Mouse (Mus musculus): ENCODE results near the gene Mfsd10.

Gene Mfsd10

DNA sequence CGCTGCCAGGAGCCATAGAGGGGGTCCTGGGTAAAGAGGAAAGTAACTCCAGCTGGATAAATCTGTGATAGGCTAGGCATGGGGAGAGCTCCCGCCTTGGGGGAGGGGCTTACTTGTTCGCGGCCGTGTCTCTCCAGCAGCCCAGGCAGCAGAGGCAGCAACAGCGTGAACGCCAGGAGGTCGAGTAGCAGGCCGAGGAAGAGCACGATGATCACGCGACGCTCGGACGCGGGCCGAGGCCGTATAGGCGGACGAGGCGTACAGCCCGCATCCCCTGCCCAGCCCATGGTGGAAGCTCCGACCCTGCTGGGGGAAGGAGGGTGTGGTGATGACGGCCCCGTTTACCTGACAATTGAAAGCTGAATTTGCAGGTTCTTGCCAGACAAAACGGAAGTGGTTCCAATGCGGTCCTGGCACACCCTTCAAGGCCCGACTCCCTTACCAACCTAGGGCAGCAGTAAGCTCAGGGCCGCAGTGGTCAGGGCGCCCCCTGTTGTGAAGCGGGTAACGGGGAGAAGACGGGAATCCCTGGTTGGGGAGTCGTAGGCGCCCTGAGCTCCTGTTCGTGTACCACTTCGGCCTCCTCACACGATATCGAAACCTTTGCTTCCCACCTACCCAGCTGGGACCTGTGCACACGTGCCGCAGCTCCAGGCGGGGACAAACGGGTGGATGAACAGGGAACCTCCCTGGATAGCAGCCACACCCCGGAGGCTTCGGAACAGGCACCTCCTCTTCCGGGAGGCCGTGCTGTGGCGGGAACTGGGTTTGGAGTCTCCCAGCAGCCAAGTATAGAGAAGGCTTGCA lies at the start of gene Mfsd10:
Gene Mfsd10, minus strand, starts transcription at position 732 of the 807 bp plus-strand sequence.
- peak; percentile 65 to 83 for DNase-seq (ENCODE audit: low spot score in 2 of 2)

DNA sequence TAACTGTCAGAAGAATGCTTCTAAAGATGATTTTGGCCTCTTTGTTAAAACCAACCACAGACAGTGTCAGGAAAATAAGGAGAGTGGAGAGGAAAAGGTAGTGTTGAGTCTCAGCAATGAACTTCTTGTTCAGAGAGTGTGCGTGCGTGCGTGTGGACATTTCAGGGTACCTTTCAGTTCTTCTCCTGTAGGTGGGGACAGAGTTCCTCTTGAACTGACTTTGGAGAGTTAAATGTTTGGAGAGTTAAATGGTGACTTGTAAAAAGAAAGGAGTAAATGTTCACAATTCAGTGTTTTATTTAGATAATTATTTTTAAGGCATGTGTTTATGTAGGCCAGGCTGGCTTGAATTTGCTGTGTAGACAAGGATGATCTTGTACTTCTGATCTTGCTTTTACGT lies 33.3 kb upstream of the Mfsd10 start:
- DNase-seq (ENCODE audit: low spot score in 2 of 2) = no peak

- no peak for DNase-seq (ENCODE audit: low spot score in 2 of 2)
Observed at GRCm38 (mm10) chr5:34669493-34669892, 32.5 kb upstream of the Mfsd10 start.

DNA sequence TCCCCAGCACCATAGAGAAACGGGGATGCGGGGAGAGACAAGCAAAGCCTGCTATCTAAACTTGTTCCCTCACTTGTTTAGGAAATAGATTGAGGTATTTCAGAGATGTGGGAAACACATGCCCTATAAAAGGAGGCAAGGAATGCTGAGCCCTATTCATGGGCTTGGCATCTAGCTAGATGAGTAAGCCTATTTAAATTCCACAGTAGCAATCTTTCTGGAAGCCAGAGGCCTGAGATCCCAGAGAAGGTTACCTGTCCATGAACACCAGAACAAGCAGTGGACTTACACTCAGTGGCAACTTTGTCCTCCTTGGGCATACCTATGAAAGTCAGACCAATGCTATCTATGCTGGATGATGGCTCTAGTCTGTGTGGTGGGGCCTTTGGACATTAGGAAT lies 26.2 kb upstream of the Mfsd10 start:
- DNase-seq (ENCODE audit: low spot score in 2 of 2) = no peak

GRCm38 (mm10) chr5:34661909-34662308 lies 24.9 kb upstream of the Mfsd10 start:
- DNase-seq (ENCODE audit: low spot score in 2 of 2) = no peak

DNA sequence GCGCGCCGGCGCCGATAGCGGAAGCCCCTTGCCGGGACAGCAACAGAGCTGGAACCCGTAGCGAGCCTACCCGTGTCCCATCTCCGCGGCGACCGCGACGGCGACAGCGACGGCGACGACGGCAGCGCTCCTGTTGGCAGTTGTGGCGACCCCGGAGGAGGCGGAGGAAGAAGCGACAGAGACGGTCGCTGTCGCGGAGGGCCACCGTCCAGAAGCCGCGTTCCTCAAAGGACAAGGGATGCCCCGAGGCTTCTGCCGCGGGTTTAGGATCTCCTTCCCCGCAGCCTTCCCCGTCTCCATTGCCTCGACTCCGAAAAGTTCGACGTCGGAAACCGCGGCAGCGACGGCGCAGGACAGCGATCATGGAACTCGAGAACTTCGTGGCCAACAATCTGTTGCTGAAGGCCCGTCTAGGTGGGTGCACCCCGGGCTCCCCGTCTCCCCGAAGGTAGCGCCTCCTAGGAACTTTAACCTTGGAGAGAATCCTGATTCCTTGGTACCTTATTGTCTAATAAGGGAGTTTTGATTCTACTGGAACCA lies 23.6 kb upstream of the Mfsd10 start:
- DNase-seq (ENCODE audit: low spot score in 2 of 2) = no peak

GRCm38 (mm10) chr5:34659686-34660590 lies 22.9 kb upstream of the Mfsd10 start, which contains the start of the genes Nop14 and Grk4:
Nop14 (minus strand) TSS chr5:34660148.
Grk4 (plus strand) TSS chr5:34660379.
- DNase-seq (ENCODE audit: low spot score in 2 of 2) = peak; percentile 98 to 99

GRCm38 (mm10) chr5:34657556-34657955 lies 20.5 kb upstream of the Mfsd10 start:
- DNase-seq (ENCODE audit: low spot score in 2 of 2) = no peak

- no peak for DNase-seq (ENCODE audit: low spot score in 2 of 2)
Observed at GRCm38 (mm10) chr5:34654881-34655280, 17.9 kb upstream of the Mfsd10 start.

DNA sequence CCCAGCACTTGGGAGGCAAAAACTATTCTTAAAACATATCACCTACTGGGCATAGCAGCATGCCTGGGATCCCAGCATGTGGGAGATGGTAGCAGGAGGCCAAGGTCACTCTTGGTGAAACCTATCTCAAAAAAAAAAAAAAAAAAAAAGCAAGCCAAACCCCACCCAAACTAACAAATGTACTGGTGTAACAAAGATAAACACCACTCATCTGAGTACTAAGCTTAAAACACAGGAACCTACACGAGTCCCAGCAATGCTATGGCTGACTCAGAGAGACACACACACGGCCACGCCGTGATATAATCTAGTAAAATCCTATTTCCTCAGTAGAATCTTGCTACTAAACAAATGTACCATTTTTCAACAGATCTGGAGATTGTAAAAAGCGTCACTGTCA lies 15.9 kb upstream of the Mfsd10 start:
- DNase-seq (ENCODE audit: low spot score in 2 of 2) = no peak

- DNase-seq (ENCODE audit: low spot score in 2 of 2) = peak; percentile 31 to 55
Observed at GRCm38 (mm10) chr5:34647581-34647980, 10.6 kb upstream of the Mfsd10 start.

- peak in 1 of 2 experiments; percentile 50 for DNase-seq (ENCODE audit: low spot score in 2 of 2)
Observed at GRCm38 (mm10) chr5:34642932-34643331, 5.9 kb upstream of the Mfsd10 start.

GRCm38 (mm10) chr5:34641991-34642390 lies 5.0 kb upstream of the Mfsd10 start:
- DNase-seq (ENCODE audit: low spot score in 2 of 2) = no peak

- DNase-seq (ENCODE audit: low spot score in 2 of 2) = no peak
Observed at GRCm38 (mm10) chr5:34637591-34638156, 662 bp upstream of the Mfsd10 start.

- no peak for DNase-seq (ENCODE audit: low spot score in 2 of 2)
Observed at GRCm38 (mm10) chr5:34635665-34636192, 1.3 kb downstream of the Mfsd10 start.

- DNase-seq (ENCODE audit: low spot score in 2 of 2) = no peak
Observed at GRCm38 (mm10) chr5:34634746-34635400, 2.1 kb downstream of the Mfsd10 start.

- DNase-seq (ENCODE audit: low spot score in 2 of 2) = peak; percentile 41 to 56
Observed at GRCm38 (mm10) chr5:34633641-34634040, 3.4 kb downstream of the Mfsd10 start.

DNA sequence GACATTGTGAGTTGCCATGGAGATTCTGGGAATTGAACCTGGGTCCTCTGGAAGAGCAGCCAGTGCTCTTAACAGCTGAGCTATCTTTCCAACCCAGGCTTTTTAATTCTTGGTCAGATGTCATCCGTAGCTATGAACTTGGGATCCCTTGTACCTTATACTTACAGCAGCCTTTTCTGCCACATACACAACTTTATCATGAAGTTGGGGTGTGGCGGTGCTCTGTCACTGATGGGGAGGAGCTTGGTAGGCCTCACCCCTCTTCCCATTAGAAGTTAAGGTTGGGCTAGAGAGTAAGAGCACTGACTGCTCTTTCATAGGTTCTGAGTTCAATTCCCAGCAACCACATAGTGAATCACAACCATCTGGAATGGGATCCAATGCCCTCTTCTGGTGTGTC lies 4.0 kb downstream of the Mfsd10 start:
- no peak for DNase-seq (ENCODE audit: low spot score in 2 of 2)

DNA sequence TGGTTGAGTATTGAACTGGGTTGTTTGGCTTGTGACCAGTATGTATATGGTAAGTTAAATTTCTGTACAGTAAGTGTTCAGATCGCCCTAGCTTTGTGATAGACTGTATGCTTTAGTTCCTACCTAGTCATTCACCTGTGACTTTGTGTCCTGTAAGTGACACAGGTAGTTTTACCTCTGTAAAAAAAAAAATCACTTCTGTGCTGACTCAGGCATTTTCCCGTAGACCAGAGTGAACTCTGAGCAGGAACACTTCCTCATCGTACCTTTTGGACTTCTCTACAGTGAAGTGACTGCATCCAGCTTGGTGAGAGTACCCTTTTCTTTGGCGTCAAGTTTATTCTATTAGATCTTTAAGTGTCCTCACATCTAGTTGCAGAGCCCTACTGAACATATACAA lies 27.0 kb downstream of the Mfsd10 start:
- no peak for DNase-seq (ENCODE audit: low spot score in 2 of 2)

- DNase-seq (ENCODE audit: low spot score in 2 of 2) = no peak
Observed at GRCm38 (mm10) chr5:34608226-34608625, 28.8 kb downstream of the Mfsd10 start.
